Mouse (Mus musculus) liver, adult (tissue): ENCODE measurements at regions not wholly inside any gene's neighbourhood (a gene's known extent, or its start where the extent isn't known, plus 50 kb on each side); places are given as distances from the start of the nearest gene placed in this dataset.

Experiments
- GATA4 ChIP-seq: IDR thresholded peaks from 2 replicates; pipeline ENCODE4 v1.6.1; 2014; ENCODE audit warnings: mild to moderate bottlenecking, low read length; ENCODE audit not compliant: insufficient replicate concordance

DNA sequence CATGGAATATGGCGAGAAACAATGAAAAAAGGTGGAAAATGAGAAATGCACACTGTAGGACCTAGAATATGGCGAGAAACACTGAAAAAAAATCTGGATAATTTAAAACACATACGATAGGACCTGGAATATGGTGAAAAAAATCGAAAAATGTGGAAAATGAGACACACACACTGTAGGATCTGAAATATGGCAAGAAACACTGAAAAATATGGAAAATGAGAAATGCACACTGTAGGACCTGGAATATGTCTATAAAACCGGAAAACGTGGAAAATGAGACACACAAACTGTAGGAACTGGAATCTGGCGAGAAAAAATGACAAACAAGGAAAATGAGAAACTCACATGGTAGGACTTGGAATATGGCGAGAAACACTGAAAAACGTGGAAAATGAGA is 76.4 kb upstream of the Vmn1r2 start:
- no peak; the same call in 1 of the 2 replicates for TF ChIP-seq GATA4
